Mouse (Mus musculus) gastrocnemius, postnatal 25 days (tissue): ENCODE data around the gene Uhrf1bp1. TPM values are rescaled to one million over a fixed set of nuclear protein-coding genes. Genes with fewer than 3 reads are reported as not detected.

Experiments used
- total RNA-seq, 2 experiments: library from RNA; stranded (reverse); gene quantifications; 1 replicate in 1 of 2; 2 replicates in 1 of 2; pipeline ENCODE4 v1.2.3; 2021

Gene Uhrf1bp1
- total RNA-seq, 2 experiments from 2014 or later: 21.5 to 24.4 TPM

Other genes starting within 250 kb of the Uhrf1bp1 start
- gene Nudt3, start 232.9 kb upstream of the Uhrf1bp1 start, total RNA-seq: 100 to 1,000 TPM; 201 to 245 TPM
- gene RPS10-NUDT3, start 221.2 kb upstream of the Uhrf1bp1 start, total RNA-seq: not detected
- 100 to 1,000 TPM; 325 to 356 TPM for gene Rps10, start 219.8 kb upstream of the Uhrf1bp1 start, total RNA-seq
- gene Pacsin1, start 200.9 kb upstream of the Uhrf1bp1 start, total RNA-seq: under 1 TPM; 0.20 to 0.21 TPM
- gene Spdef, start 127.5 kb upstream of the Uhrf1bp1 start, total RNA-seq: under 1 TPM in 1 of 2 experiments, not detected in 1; 0.26 TPM
- gene D17Wsu92e, start 35.8 kb upstream of the Uhrf1bp1 start, total RNA-seq: 100 to 1,000 TPM; 125 to 149 TPM
- gene Snrpc, start 18.3 kb upstream of the Uhrf1bp1 start, total RNA-seq: 10 to 100 TPM; 62.8 to 63.4 TPM
- gene Anks1, start 52.9 kb downstream of the Uhrf1bp1 start, total RNA-seq: 10 to 100 TPM; 11.2 to 15.3 TPM
- gene Taf11, start 53.4 kb downstream of the Uhrf1bp1 start, total RNA-seq: 10 to 100 TPM; 13.5 to 18.2 TPM
- not detected for gene Tcp11, start 224.2 kb downstream of the Uhrf1bp1 start, total RNA-seq